Mouse (Mus musculus): ENCODE data around the gene Zscan22.

GRCm38 (mm10) chr7:12897655-12898410, at the start of gene Zscan22:
- TF ChIP-seq CTCF (IDR thresholded peaks at IDR 0.05; ENCODE audit: low read depth, low read length) = no peak
- no peak for TF ChIP-seq POLR2A (IDR thresholded peaks at IDR 0.05; ENCODE audit: borderline replicate concordance, low read depth, low read length)
